Mouse (Mus musculus): ENCODE data around the gene Golga1.

Golga1 gene

GRCm38 (mm10) chr2:38975181-38975580 is 90.2 kb downstream of the Golga1 start:
- no peak for DNase-seq (ENCODE audit: low read depth, low spot score)

DNA sequence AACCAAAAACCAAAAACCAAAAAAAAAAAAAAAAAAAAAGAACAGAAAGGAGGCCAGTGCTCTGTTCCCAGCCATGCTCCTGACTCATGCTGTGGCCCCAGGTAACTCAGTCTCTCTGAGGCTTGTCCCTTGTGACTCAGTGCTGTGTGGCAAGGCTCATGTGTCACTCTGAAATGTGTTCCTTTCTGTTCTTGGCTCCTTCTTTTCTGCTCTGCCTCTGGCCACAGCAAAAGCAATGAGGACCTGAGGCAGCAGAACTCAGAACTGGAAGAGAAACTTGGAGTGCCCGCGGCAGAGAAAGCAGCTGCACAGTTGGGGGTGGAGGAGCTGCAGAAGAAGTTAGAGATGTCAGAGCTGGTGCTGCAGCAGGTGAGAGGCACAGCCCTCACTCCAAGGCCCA is 91.2 kb downstream of the Golga1 start:
- DNase-seq (ENCODE audit: low read depth, low spot score): peak; percentile 29

- peak; percentile 34 for DNase-seq (ENCODE audit: low read depth, low spot score)
Measured at GRCm38 (mm10) chr2:38973701-38974100, 91.6 kb downstream of the Golga1 start.

GRCm38 (mm10) chr2:38973223-38973622 is 92.1 kb downstream of the Golga1 start:
- DNase-seq (ENCODE audit: low read depth, low spot score): no peak

DNA sequence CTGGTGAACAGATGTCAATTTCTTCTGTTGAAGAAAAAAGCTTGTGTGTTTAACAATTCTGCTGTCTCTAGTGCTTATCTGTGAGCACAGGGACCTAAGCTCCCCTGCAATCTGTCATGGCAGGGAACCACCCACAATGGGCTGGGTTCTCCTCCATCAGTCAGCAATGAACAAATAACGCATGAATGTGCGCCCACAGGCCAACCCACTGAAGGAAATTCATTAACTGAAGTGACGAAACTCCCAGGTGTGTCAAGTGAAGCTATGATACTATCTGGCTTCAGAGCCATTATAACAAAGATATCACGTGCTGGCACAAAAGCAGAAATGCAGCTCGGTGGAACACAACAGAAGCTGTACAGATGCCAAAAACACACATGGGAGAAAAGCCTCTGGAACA is 95.3 kb downstream of the Golga1 start:
- no peak for DNase-seq (ENCODE audit: low read depth, low spot score)

- DNase-seq (ENCODE audit: low read depth, low spot score): no peak
Measured at GRCm38 (mm10) chr2:38969650-38970049, 95.7 kb downstream of the Golga1 start.

Measured in brain, adult 2 months (tissue).